Mouse (Mus musculus) thymus, postnatal 25 days (tissue): Measurements from ENCODE around the gene AC129217.1.

Experiments used
- DNase-seq: peaks from one replicate; pipeline ENCODE4 v3.0.0; 2022

AC129217.1 gene

DNA sequence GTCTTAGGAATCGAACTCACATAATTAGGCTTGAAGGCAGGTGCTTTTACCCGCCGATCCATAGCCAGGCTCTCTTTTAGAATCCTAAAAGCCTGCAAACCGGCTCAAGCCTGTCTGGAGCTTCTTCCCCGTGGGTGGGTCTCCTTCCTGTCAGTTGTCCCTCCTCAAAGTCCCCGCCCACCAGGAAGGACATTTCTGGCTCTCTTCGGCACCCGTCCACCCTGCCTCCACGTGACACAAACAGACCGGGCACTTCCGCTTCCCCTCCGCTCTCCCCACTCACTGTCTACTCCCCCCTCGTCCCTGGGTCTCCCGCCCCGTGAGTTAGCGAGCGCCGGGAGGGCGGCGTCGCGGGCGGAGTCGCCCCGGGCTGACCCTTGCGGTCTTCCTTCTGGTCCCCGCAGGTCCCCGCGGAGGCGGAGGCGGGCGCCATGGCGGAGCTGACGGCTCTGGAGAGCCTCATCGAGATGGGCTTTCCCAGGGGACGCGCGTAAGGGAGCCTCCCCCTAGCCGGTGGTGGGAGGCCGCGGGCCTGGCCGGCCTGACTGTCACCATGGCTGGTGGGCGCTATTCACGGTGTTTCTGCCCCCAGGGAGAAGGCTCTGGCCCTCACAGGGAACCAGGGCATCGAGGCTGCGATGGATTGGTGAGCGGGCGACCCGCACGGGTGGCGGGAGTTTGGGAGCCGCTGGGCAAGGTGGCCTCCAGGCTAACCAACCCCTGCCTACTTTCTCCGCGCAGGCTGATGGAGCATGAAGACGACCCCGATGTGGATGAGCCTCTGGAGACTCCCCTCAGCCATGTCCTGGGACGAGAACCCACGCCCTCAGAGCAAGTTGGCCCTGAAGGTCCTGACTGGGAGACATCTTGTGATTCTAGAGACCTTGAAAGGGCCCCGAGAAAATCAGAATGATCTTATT lies 42.0 kb downstream of the AC129217.1 start, which contains the start of gene Ubxn1:
Gene Ubxn1 (plus strand): TSS at position 230 of the 920 bp plus-strand sequence.
- DNase-seq, result peak; percentile 96

- no peak for DNase-seq
Observed at GRCm38 (mm10) chr19:8872266-8872840, 42.8 kb downstream of the AC129217.1 start.

- DNase-seq, result no peak
Observed at GRCm38 (mm10) chr19:8875031-8875430, 45.5 kb downstream of the AC129217.1 start.

DNA sequence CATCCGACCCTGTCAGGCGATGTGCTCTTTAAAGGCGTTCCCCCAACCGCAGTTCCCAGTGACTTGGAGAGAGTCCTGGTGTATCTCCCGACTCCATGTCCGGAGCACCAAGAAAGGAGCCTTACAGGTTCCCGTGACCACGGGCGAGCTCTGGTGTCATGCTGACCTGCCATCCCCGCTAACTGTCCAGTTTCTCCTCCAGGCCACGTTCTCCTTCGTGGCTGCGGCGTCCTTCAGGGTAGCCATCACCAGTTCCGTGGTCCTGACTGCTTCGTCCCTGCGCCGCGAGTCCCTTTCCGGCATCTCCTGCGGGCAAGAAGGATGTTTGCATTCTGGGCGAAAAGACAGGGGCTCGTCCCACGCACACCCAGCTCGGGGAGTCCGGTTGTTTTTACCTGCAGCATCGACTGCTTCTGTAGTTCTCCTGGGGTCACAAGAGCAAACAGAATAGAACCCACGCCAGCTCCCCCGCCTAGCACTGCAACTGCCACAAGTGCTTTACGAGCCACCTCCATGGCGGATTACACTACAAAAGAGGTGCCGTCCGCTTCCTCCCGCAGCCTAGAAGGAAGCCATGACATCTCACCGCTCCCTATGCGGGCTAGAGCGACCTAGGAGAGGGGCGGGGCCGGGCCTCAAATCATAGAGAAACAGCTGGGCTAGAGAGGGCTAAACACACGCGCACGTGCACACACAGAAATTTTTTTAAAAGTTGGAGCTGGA lies 50.9 kb downstream of the AC129217.1 start, which contains the start of gene Uqcc3:
Gene Uqcc3 (minus strand): TSS at position 613 of the 723 bp plus-strand sequence.
- peak; percentile 93 for DNase-seq

DNA sequence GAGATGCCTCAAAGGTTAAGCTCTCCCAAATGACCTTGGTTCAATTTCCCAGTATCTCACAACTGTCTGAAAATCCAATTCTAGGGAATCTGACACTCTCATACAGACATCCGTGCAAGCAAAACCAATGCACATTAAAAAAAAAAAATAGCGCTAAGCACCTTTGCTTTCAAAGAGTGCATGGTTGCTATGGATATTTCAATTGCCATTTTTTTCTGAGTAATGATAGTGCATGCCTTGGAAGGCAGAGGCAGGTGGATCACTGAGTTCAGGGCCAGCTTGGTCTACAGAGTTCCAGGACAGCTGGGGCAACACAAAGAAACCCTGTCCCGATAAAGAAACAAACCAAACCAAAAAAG lies 51.4 kb downstream of the AC129217.1 start:
- DNase-seq, result no peak

GRCm38 (mm10) chr19:8883616-8884015 lies 54.0 kb downstream of the AC129217.1 start, which contains the start of the genes Lbhd1 and Gm49403:
Gene Lbhd1, plus strand, starts transcription at chr19:8883732.
Gene Gm49403, plus strand, starts transcription at chr19:8883930.
- DNase-seq, result no peak

- DNase-seq, result no peak
Observed at GRCm38 (mm10) chr19:8886916-8887584, 57.5 kb downstream of the AC129217.1 start.

GRCm38 (mm10) chr19:8887585-8888463 lies 58.3 kb downstream of the AC129217.1 start:
- no peak for DNase-seq

GRCm38 (mm10) chr19:8888511-8889385 lies 59.2 kb downstream of the AC129217.1 start, which contains the start of the genes 1810009A15Rik and Gm49416:
Gene 1810009A15Rik, plus strand, starts transcription at chr19:8888853.
Gene Gm49416, plus strand, starts transcription at chr19:8888926.
- peak; percentile 95 for DNase-seq
